Mouse (Mus musculus) cerebellum, adult 18-20 months (tissue): ENCODE data around the gene Mdga1.

ENCODE experiments used
- DNase-seq, 2 experiments: peaks; one replicate each; pipeline ENCODE4 v3.0.0; 2021

Gene Mdga1

GRCm38 (mm10) chr17:29970037-29970555 lies at the start of gene Mdga1:
TSS of gene Mdga1 (minus strand) at chr17:29970087.
- DNase-seq, result no peak

GRCm38 (mm10) chr17:30018927-30019610 lies 49.2 kb upstream of the Mdga1 start:
- DNase-seq, result no peak

GRCm38 (mm10) chr17:30014660-30015059 lies 44.8 kb upstream of the Mdga1 start:
- DNase-seq, result no peak

GRCm38 (mm10) chr17:30008392-30008791 lies 38.5 kb upstream of the Mdga1 start:
- DNase-seq, result no peak

GRCm38 (mm10) chr17:30007883-30008282 lies 38.0 kb upstream of the Mdga1 start:
- DNase-seq, result no peak

GRCm38 (mm10) chr17:30006877-30007276 lies 37.0 kb upstream of the Mdga1 start:
- DNase-seq, result no peak

GRCm38 (mm10) chr17:30005451-30005941 lies 35.6 kb upstream of the Mdga1 start:
- peak; percentile 44 to 53 for DNase-seq

- DNase-seq, result no peak
These were observed 35.2 kb upstream of the Mdga1 start for GRCm38 (mm10) chr17:30005103-30005443.

- DNase-seq, result peak; percentile 92 to 97
These were observed 34.6 kb upstream of the Mdga1 start, which contains the start of gene Zfand3 for GRCm38 (mm10) chr17:30004203-30005102. TSS of gene Zfand3 (plus strand) at chr17:30004733.

- DNase-seq, result no peak
These were observed 28.8 kb upstream of the Mdga1 start for GRCm38 (mm10) chr17:29998566-29999295.

- peak; percentile 21 to 40 for DNase-seq
These were observed 27.8 kb upstream of the Mdga1 start for GRCm38 (mm10) chr17:29997726-29998125.

GRCm38 (mm10) chr17:29995986-29996385 lies 26.1 kb upstream of the Mdga1 start:
- no peak for DNase-seq

- no peak for DNase-seq
These were observed 24.6 kb upstream of the Mdga1 start for GRCm38 (mm10) chr17:29994459-29994858.

GRCm38 (mm10) chr17:29994011-29994410 lies 24.1 kb upstream of the Mdga1 start:
- DNase-seq, result no peak

GRCm38 (mm10) chr17:29993488-29993887 lies 23.6 kb upstream of the Mdga1 start:
- DNase-seq, result no peak

- DNase-seq, result no peak
These were observed 21.0 kb upstream of the Mdga1 start for GRCm38 (mm10) chr17:29990845-29991244.

GRCm38 (mm10) chr17:29990136-29990535 lies 20.2 kb upstream of the Mdga1 start:
- no peak for DNase-seq

GRCm38 (mm10) chr17:29989653-29990052 lies 19.8 kb upstream of the Mdga1 start:
- no peak for DNase-seq

GRCm38 (mm10) chr17:29988141-29988540 lies 18.3 kb upstream of the Mdga1 start:
- no peak for DNase-seq

GRCm38 (mm10) chr17:29985534-29985933 lies 15.6 kb upstream of the Mdga1 start:
- no peak for DNase-seq

- no peak for DNase-seq
These were observed 15.0 kb upstream of the Mdga1 start for GRCm38 (mm10) chr17:29984931-29985330.

- DNase-seq, result no peak
These were observed 13.3 kb upstream of the Mdga1 start for GRCm38 (mm10) chr17:29983190-29983589.

- no peak for DNase-seq
These were observed 11.7 kb upstream of the Mdga1 start for GRCm38 (mm10) chr17:29981568-29981967.
